Mouse (Mus musculus): ENCODE results near the gene Slc38a8.

Gene Slc38a8

GRCm38 (mm10) chr8:119484145-119484896 is 17.2 kb downstream of the Slc38a8 start:
- DNase-seq (ENCODE audit: low read depth), result no peak

GRCm38 (mm10) chr8:119478684-119479083 is 22.8 kb downstream of the Slc38a8 start:
- DNase-seq (ENCODE audit: low read depth), result no peak

GRCm38 (mm10) chr8:119468091-119468490 is 33.4 kb downstream of the Slc38a8 start:
- DNase-seq (ENCODE audit: low read depth), result no peak

- no peak for DNase-seq (ENCODE audit: low read depth)
These were observed 34.7 kb downstream of the Slc38a8 start for GRCm38 (mm10) chr8:119466794-119467193.

- DNase-seq (ENCODE audit: low read depth), result no peak
These were observed 35.4 kb downstream of the Slc38a8 start for GRCm38 (mm10) chr8:119466105-119466504.

GRCm38 (mm10) chr8:119463709-119464108 is 37.8 kb downstream of the Slc38a8 start:
- DNase-seq (ENCODE audit: low read depth), result no peak

- DNase-seq (ENCODE audit: low read depth), result no peak
These were observed 40.1 kb downstream of the Slc38a8 start for GRCm38 (mm10) chr8:119461356-119461755.

- DNase-seq (ENCODE audit: low read depth), result no peak
These were observed 41.8 kb downstream of the Slc38a8 start for GRCm38 (mm10) chr8:119459724-119460123.

- no peak for DNase-seq (ENCODE audit: low read depth)
These were observed 45.5 kb downstream of the Slc38a8 start for GRCm38 (mm10) chr8:119456045-119456444.

GRCm38 (mm10) chr8:119452919-119453318 is 48.6 kb downstream of the Slc38a8 start:
- no peak for DNase-seq (ENCODE audit: low read depth)

GRCm38 (mm10) chr8:119451131-119451530 is 50.4 kb downstream of the Slc38a8 start:
- no peak for DNase-seq (ENCODE audit: low read depth)

GRCm38 (mm10) chr8:119449627-119450026 is 51.9 kb downstream of the Slc38a8 start:
- DNase-seq (ENCODE audit: low read depth), result no peak

GRCm38 (mm10) chr8:119447781-119448170 is 53.7 kb downstream of the Slc38a8 start:
- DNase-seq (ENCODE audit: low read depth), result no peak

GRCm38 (mm10) chr8:119446990-119447780 is 54.3 kb downstream of the Slc38a8 start:
- no peak for DNase-seq (ENCODE audit: low read depth)

GRCm38 (mm10) chr8:119446211-119446989 is 55.1 kb downstream of the Slc38a8 start, which contains the start of gene Necab2:
TSS of gene Necab2 (plus strand) at chr8:119446719.
- peak; percentile 73 for DNase-seq (ENCODE audit: low read depth)

GRCm38 (mm10) chr8:119442970-119443369 is 58.5 kb downstream of the Slc38a8 start:
- DNase-seq (ENCODE audit: low read depth), result no peak

- no peak for DNase-seq (ENCODE audit: low read depth)
These were observed 59.5 kb downstream of the Slc38a8 start for GRCm38 (mm10) chr8:119442013-119442412.

- no peak for DNase-seq (ENCODE audit: low read depth)
These were observed 60.6 kb downstream of the Slc38a8 start for GRCm38 (mm10) chr8:119440952-119441270.

- peak; percentile 77 for DNase-seq (ENCODE audit: low read depth)
These were observed 61.1 kb downstream of the Slc38a8 start for GRCm38 (mm10) chr8:119440250-119440951.

GRCm38 (mm10) chr8:119439893-119440249 is 61.6 kb downstream of the Slc38a8 start:
- DNase-seq (ENCODE audit: low read depth), result no peak

- no peak for DNase-seq (ENCODE audit: low read depth)
These were observed 62.1 kb downstream of the Slc38a8 start for GRCm38 (mm10) chr8:119439424-119439823.

GRCm38 (mm10) chr8:119438876-119439275 is 62.6 kb downstream of the Slc38a8 start:
- DNase-seq (ENCODE audit: low read depth), result no peak

Measured in induced T-regulatory cell, adult 2 months (primary cell).